Mouse (Mus musculus) c-Kit-positive CD71-negative TER-119-negative erythroid progenitor cells, embryonic 14.5 days (primary cell): ENCODE results near the gene Vps8.

ENCODE experiments used
- DNase-seq: peaks from one replicate; pipeline ENCODE4 v3.0.0-alpha.2; 2013; ENCODE audit warnings: low read depth

The Vps8 gene

GRCm38 (mm10) chr16:21422645-21423545, at the start of gene Vps8:
Vps8 (plus strand) TSS chr16:21423118.
- peak; percentile 89 for DNase-seq

DNA sequence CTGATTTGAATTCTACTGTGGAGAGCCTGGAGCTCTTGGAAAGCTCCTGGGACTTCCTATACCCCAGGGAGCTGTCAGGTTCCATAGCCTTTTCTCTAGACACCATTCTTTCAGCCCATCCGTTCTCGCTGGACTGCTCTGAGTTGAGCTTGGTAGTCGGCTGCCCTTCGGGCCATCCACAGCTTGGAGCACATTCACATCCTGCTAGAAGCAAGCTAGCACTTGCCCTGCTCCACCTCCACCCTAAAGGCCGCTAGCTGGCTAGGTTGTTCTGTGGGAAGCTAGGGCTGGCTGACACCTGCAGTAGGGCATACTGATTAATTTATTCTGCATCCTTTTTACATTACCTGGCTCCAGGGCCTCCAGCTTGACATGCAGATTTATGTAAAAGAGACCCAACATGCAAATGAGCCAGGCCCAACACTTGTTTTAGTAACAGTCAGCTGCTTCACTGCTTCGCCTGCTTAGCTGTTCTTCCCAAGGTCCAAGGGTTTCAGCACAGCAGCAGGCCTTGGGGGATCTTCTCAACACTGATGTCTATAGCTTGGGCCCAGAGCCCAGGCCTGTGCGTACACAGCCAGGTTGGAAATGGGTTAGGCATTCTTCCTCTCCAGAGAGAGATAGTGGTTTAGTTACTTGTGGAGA, 49.5 kb upstream of the Vps8 start:
- no peak for DNase-seq

- no peak for DNase-seq
Measured at GRCm38 (mm10) chr16:21374067-21374466, 48.9 kb upstream of the Vps8 start.

DNA sequence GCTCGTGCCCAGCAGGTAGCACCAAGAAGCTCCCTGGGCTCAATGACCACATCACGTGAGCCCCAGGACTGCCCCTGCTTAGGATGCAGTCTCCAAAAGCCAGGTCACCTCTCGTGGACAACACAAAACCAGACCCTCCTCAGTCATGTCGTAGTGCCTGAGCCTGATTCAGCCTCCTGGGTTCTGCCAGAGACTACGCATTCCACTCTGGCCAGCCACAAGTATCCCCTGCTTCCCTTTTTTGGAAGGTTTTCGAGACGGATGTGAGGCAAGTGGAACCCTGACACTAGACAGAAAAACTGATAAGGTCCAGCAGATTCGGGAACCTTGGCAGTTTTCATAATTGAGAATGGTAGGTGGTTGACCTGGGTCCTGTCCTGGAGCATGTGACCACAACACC, 47.8 kb upstream of the Vps8 start:
- DNase-seq = no peak

- DNase-seq = no peak
Measured at GRCm38 (mm10) chr16:21376316-21376715, 46.6 kb upstream of the Vps8 start.

DNA sequence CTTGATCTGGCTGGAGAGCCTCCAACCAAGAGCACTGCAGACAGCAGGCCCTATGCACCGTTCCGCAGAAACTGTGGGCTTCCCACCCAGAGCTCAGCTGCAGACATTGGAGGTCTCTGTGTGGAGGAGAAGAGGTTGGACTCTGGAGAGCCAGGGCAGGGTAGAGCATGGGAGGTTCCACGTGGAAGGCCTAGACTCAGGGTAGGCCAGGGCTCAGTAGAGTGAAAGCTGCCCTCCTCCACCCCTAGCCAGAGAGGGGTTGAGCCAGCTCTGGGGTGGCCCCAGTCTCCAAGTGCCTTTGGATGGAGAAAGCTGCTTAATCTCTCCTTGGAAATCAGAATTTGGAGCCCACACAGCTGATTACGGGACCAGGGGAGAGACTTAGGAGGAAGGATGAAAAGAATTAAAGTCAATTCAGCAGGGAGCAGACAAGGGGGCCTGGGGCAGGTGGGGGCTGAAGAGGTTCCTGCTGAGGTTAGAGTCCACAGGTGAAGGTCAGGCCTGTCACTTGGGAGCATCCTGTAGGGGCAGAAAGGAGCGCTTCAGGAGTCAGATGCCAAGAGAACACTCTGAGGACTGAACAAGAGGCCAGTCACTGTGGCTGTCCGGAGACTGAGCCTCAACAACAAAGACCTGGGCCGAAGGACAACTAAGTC, 45.8 kb upstream of the Vps8 start:
- no peak for DNase-seq

- DNase-seq = no peak
Measured at GRCm38 (mm10) chr16:21377605-21377968, 45.3 kb upstream of the Vps8 start.

DNA sequence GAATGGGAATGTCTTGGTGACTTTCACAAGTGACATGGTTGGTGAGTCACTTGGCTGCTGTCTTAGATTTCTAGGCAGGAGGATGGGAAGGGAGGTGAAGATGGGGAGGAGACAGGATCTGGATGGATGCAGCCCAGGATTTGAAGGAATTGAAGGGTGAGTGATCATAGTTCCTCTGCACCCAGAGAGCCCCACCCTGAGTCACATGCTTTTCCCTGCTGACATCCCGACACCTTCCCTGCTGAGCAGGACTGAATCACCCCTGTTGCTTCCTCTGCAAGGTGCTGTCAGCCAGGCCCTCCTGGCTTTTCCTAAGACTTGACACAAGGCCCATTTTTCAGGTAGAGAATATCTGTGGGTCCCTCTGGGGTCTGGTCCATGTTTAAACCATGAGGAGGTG, 41.4 kb upstream of the Vps8 start:
- no peak for DNase-seq

- DNase-seq = peak; percentile 47
Measured at GRCm38 (mm10) chr16:21382152-21382911, 40.6 kb upstream of the Vps8 start.

GRCm38 (mm10) chr16:21385926-21386881, 36.7 kb upstream of the Vps8 start:
- DNase-seq = no peak

DNA sequence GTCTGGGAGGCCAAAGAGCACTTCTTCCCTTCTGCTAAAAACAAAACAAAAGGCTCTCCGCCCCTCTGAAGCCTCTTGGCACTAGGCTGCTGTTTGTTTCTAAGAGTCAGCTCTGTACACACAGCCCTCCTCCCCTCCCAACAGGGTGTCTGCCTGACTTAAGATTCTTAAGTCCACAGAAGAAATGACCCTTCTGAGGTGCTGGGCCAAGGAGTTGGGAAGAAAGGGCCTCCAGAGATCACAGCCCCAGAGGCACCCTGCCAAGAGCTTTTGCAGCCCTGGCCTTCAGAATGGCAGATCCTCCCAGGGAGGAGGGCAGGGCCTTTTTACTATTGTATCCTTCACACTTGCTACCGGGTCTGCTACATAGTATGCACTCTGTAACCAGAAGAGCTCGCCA, 33.6 kb upstream of the Vps8 start:
- no peak for DNase-seq

- no peak for DNase-seq
Measured at GRCm38 (mm10) chr16:21390744-21391143, 32.2 kb upstream of the Vps8 start.

- no peak for DNase-seq
Measured at GRCm38 (mm10) chr16:21392099-21392498, 30.8 kb upstream of the Vps8 start.

DNA sequence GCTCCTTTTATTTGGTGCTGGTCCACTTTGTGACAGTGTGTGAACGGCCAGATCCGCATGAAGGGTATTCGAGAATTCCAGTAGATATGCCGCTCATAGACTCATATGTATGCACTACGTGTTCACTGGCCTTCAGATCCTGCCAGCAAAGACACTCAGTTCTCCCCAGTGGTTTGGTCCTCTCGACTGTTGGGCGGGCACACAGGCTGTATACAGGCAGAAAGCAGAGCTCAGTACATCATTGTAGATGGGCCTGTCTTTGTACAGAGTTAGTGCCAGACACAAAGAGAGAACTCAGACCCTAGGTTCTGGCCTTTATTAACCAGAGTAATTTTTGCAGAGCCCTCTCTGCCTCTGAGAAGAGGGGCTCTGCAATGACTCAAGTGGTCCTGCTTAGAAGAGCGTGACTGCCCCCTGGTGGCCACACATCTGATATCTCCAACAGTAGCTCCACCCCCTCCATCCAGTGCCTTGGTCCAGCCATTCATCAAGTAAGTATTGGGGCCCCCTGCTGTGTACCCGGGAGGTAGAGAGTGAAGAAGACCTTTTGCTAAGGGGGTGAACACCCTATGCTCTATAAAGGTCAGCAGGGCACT, 30.3 kb upstream of the Vps8 start:
- peak; percentile 85 for DNase-seq

- no peak for DNase-seq
Measured at GRCm38 (mm10) chr16:21395546-21395945, 27.4 kb upstream of the Vps8 start.

GRCm38 (mm10) chr16:21397681-21398080, 25.2 kb upstream of the Vps8 start:
- no peak for DNase-seq

GRCm38 (mm10) chr16:21398345-21399051, 24.4 kb upstream of the Vps8 start:
- no peak for DNase-seq

DNA sequence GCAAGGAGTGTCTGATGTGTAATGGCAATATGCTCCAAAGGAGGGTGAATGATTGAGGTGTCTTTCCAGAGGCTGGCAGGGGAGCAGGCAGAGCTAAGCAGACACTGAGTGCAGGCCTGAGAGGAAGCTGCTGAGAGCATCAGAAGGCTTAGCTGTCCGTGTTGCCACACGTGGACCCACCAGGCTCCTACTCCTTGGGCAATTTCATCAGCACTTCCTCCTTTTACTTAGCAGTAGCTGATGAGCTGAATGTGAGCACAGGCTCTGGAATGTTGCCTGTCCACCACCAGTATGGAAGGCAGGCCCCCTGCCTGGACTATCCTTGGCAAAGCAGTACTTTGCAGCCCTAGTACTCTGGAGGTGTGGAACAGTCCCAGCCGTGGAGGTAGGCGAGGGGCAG, 23.0 kb upstream of the Vps8 start:
- no peak for DNase-seq

DNA sequence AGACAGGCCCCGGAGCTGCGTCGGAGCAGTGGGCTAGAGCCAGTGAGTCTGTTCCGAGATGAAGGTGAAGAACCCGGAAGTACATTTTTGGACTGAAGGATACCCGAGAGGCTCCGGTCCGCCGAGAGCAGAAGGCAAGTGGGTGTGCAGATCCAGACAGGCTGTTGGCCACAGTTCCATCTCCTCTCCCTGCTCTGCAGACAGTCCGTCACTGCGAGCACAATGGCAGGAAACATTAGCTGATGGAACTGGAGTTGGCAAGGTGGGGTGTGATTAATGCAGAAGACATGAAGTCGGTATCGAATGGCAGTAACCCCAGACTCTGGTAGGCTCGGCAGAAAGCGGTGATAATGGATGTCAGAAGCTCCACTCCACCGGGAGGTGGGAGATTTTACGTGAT, 20.9 kb upstream of the Vps8 start:
- DNase-seq = no peak

- no peak for DNase-seq
Measured at GRCm38 (mm10) chr16:21403402-21403801, 19.5 kb upstream of the Vps8 start.
